Mouse (Mus musculus) activated CD4-positive, CD25-positive, alpha-beta regulatory T cell, adult 9 weeks (primary cell): Measurements from ENCODE around the gene Gps1. TPM values are rescaled to one million over a fixed set of nuclear protein-coding genes. Genes with fewer than 3 reads are reported as not detected.

Experiments
- polyA plus RNA-seq: library from polyadenylated mRNA; unstranded; fragments of 100-300 nt; shearing (Covaris generic); gene quantifications from one replicate; pipeline ENCODE4 v1.2.1, GENCODE M21; 2017

The Gps1 gene
- polyA plus RNA-seq = 152 TPM

DNA sequence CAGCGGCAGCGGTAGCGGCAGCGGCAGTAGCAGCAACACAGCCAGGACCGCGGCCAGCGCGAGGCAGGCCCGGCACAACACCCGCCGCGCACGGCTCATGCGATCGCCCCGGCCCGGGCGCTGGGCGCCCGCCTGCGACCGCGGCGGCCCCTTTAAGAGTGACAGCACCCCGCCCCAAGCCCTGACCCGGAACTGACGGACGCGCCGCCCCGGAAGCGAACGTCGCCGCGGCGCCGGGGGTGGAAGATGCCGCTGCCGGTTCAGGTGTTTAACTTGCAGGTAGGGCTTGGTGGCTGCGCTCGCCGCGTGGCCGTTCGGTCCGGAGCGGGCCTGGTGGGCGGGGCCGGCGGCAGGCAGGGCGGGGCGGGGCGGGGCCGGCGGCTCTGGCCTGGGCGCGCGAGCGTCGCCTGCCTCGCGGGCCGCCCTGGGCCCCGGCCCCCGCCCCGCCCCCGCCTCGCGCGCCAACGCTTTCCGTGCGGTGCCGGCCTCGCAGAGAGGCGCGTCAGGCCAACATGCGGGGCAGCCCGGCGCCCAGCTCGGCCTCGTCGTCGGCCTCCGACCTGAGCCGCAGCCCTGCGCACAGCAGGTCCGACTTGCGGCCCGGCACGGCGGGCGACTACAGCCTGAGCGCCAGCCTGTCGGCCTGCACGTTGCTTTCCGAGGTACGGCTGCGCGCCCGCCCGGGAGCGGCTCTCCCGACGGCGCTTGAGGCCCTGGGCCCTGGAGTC lies at the start of gene Gps1, which contains the start of gene Rfng:
TSS of gene Gps1 (plus strand) at position 209 of the 728 bp plus-strand sequence.
TSS of gene Rfng (minus strand) at position 144 of the 728 bp plus-strand sequence.

DNA sequence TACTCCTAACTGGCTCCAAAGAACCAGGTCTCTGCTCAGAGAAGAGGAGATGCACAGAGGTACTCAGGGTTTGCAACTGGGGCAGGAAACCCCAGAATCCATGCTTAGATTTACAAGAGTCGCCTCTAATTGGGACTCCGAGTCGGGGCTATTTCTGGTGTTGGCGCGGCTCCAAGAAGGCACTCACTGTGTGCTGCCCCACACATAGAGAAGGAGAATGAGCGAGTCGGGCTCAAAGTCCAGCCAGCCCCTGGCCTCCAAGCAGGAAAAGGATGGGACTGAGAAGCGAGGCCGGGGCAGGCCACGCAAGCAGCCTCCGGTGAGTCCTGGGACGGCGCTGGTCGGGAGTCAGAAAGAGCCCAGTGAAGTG lies 21.4 kb upstream of the Gps1 start, which contains the start of gene Hmga1b:
TSS of gene Hmga1b (plus strand) at position 123 of the 370 bp plus-strand sequence.

DNA sequence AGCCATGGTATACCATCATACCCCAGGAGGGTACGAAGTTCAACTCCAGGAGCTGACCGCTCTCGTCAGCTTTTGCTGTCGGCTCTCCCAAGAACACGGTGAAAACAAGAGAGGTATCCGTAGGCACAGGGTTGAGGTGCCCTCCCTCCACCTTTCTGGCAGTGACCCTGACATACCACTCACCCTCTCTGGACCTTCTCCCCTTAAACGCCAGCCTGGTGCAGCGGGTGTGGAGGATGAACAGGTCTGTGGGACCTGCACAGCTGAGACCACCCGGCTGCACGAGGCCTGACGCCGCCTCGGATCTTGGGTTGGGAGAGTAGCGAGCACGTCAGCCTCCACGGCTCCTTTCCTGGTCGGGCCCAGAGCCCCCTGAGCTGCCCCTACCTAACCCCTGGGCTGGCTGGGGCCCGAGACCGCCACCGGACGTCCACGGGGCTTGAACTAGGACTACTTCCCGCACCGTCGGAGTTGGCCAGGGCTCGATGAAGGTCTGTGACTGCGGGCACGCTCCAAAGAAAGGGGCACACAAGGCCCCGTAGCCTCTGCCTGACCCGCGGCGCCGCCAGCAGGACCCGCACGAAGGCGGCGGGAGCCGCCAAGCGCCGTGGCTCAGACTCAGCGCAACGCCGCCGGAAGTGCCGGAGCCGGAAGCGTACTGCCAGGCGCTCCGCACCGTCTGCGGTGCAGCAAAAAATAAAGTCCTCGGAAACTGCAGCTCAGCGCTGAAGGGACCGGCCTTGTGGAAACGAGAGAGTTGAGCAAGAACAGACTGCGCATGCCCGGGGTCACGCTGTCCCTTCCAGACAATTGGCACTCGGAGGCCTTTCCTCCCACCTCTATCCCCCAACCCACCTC lies 11.9 kb downstream of the Gps1 start, which contains the start of gene Dus1l:
TSS of gene Dus1l (minus strand) at position 648 of the 858 bp plus-strand sequence.

DNA sequence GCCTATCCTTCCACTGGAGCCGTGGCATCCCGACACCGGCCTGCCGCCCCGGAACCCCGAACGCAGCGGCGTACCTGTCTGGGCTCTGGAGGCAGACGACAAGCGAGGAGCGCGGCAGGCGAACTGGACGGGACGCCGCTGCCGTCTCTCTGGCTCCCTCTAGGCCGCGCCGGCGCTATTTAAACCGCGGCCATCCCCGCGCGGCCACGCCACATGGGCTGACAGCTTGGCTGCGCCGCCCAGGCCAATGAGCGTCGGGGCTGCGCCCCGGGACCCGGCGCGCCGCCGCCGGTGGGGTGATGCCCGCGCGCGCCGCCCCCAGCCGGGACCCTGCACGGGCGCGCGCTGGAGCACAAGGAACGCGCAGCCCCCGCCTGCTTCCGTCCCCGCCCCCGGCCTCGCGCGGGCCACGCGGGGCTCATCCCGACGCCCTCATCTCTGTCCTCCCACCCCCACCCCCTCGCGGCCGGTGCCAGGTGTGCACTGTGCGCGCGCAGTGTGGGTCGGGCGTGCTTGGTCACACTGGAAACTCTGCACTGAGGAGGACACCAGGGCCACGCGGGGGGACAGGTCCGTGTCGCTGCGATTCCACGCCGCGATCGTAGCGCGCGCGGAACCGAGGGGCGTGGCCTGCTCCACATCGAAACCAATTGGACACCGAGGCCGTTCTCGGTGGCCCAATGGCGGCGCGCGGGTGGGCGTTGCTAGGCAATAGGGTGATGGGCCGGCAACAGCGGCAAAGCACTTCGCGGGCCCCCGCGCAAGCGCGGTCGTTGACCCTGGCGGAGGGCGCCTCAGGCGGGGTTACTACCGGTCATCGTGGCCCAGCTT lies 40.1 kb downstream of the Gps1 start, which contains the start of gene Fasn:
TSS of gene Fasn (minus strand) at position 592 of the 831 bp plus-strand sequence.

Other genes starting within 250 kb of the Gps1 start
- gene Mcrip1, start 234.5 kb upstream of the Gps1 start, polyA plus RNA-seq = 101 TPM
- gene Ppp1r27, start 233.1 kb upstream of the Gps1 start, polyA plus RNA-seq = not detected
- 240 TPM for gene P4hb, start 211.0 kb upstream of the Gps1 start, polyA plus RNA-seq
- 868 TPM for gene Arhgdia, start 202.6 kb upstream of the Gps1 start, polyA plus RNA-seq
- gene Alyref, start 185.9 kb upstream of the Gps1 start, polyA plus RNA-seq = 6.0 TPM
- gene Anapc11, start 185.9 kb upstream of the Gps1 start, polyA plus RNA-seq = 135 TPM
- 0.55 TPM for gene Npb, start 175.8 kb upstream of the Gps1 start, polyA plus RNA-seq
- gene Pcyt2, start 166.3 kb upstream of the Gps1 start, polyA plus RNA-seq = 156 TPM
- gene Sirt7, start 159.0 kb upstream of the Gps1 start, polyA plus RNA-seq = 199 TPM
- gene Mafg, start 150.7 kb upstream of the Gps1 start, polyA plus RNA-seq = 11.0 TPM
- 0.64 TPM for gene Pycr1, start 140.5 kb upstream of the Gps1 start, polyA plus RNA-seq
- gene Myadml2, start 136.1 kb upstream of the Gps1 start, polyA plus RNA-seq = not detected
- not detected for gene Notum, start 123.1 kb upstream of the Gps1 start, polyA plus RNA-seq
- 132 TPM for gene Aspscr1, start 111.3 kb upstream of the Gps1 start, polyA plus RNA-seq
- 117 TPM for gene Cenpx, start 70.5 kb upstream of the Gps1 start, polyA plus RNA-seq
- gene Lrrc45, start 70.3 kb upstream of the Gps1 start, polyA plus RNA-seq = 70.9 TPM
- gene Rac3, start 62.8 kb upstream of the Gps1 start, polyA plus RNA-seq = not detected
- gene Dcxr, start 57.0 kb upstream of the Gps1 start, polyA plus RNA-seq = 19.4 TPM
- gene Cbr2, start 52.2 kb upstream of the Gps1 start, polyA plus RNA-seq = not detected
- 1.3 TPM for gene Hmga1b, start 21.5 kb upstream of the Gps1 start, polyA plus RNA-seq
- 2.7 TPM for gene Rfng, start 65 bp upstream of the Gps1 start, polyA plus RNA-seq
- gene Dus1l, start 12.1 kb downstream of the Gps1 start, polyA plus RNA-seq = 70.6 TPM
- 68.8 TPM for gene Fasn, start 40.3 kb downstream of the Gps1 start, polyA plus RNA-seq
- 0.50 TPM for gene Ccdc57, start 148.6 kb downstream of the Gps1 start, polyA plus RNA-seq
- gene Slc16a3, start 164.2 kb downstream of the Gps1 start, polyA plus RNA-seq = 24.1 TPM
- gene Csnk1d, start 207.1 kb downstream of the Gps1 start, polyA plus RNA-seq = 127 TPM